ENCODE assay signal across 19 mouse cellular contexts in the genomic region with DNA sequence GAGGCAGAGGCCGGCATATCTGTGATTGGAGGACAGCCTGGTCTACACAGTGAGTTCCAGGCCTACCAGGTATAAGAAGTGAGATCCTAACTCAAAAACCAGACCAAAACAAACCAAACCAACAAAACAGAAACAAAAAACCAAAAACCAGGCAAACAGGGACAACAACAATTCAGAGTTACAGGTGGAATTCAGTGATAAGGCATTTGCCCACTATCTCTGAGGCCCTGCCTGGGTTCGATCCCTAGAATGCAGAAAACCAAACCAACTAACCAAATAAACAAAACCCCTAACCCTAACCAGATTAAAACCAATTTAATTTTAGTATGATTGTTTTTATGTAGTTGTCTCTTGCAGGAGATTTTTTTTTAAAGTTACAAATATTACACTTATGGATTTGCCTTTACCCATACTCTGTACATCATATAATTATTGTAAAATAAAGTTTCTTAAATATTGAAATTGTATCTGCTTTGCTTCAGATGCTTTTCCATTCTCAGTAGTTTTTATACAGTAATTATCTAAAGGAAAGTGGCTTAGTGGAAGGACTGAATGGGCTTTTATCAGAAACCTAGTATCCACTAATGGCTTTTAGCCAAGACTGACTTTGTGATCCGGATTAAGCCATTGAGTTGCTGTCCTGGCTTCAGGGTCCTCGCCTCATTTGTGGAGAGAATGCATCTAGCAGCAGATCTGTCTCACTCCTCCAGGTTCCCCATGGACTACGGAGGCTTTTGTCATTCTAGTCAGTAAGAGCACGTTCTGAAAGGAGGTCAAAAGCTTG. TPM values are rescaled to one million over a fixed set of nuclear protein-coding genes. Genes with fewer than 3 reads are reported as not detected.
DNase-seq lines count a peak whose midpoint lies in the region; ATAC-seq lines count a peak whose summit lies in the region.
"Had no signal": no experiment of that assay in that cellular context is flagged by ENCODE, and none has a peak within 500 bp of the region (broad histone marks: within the 10 kb centered on the region; RNA-seq: fewer than 3 reads in every experiment).

No protein-coding gene starts in this region.

- H3K4me2 ChIP-seq in midbrain, embryonic 14.5 days (ENCODE audit: low read length) = no peak overlapping the region
- H3K4me2 ChIP-seq in midbrain, embryonic 15.5 days = no peak overlapping the region
- H3K4me2 ChIP-seq in liver, embryonic 13.5 days = peak overlapping the region; percentile 55
- H3K4me2 ChIP-seq: forebrain, embryonic 13.5 days; heart, embryonic 15.5 days had no signal

- 49% methylated on average over 6 of the region's 6 CpGs for WGBS in heart, embryonic 10.5 days
- WGBS in midbrain, embryonic 14.5 days = 36% methylated on average over 6 of the region's 6 CpGs
- WGBS in midbrain, embryonic 15.5 days = 38% methylated on average over 6 of the region's 6 CpGs
- 32% methylated on average over 6 of the region's 6 CpGs for WGBS in liver, embryonic 13.5 days (ENCODE audit: insufficient replicate concordance)

- peaks cover 22% of the 10 kb centered on the region for H3K4me1 ChIP-seq in heart, embryonic 10.5 days
- peaks cover 12% of the 10 kb centered on the region; the same call in 1 of the 2 replicates for H3K4me1 ChIP-seq in midbrain, embryonic 14.5 days (ENCODE audit: control insufficient read depth, insufficient read depth, low read length)
- peaks cover 9% of the 10 kb centered on the region for H3K4me1 ChIP-seq in midbrain, embryonic 15.5 days
- peaks cover 73% of the 10 kb centered on the region for H3K4me1 ChIP-seq in liver, embryonic 13.5 days (replicated peaks)

- H3K9me3 ChIP-seq in heart, embryonic 10.5 days = no peaks in the 10 kb centered on the region
- no peaks in the 10 kb centered on the region for H3K9me3 ChIP-seq in midbrain, embryonic 14.5 days (ENCODE audit: control insufficient read depth, low read length)
- H3K9me3 ChIP-seq in midbrain, embryonic 15.5 days = no peaks in the 10 kb centered on the region
- no peaks in the 10 kb centered on the region for H3K9me3 ChIP-seq in liver, embryonic 13.5 days (replicated peaks)
- H3K9me3 ChIP-seq: forebrain, embryonic 13.5 days; G1E; heart, embryonic 15.5 days; megakaryocyte, embryonic 14.5 days had no signal

- H3K9ac ChIP-seq in midbrain, embryonic 14.5 days (replicated peaks; ENCODE audit: low read length) = no peak overlapping the region
- H3K9ac ChIP-seq in midbrain, embryonic 15.5 days = no peak overlapping the region
- peak overlapping the region; percentile 57 for H3K9ac ChIP-seq in liver, embryonic 13.5 days
- H3K9ac ChIP-seq: forebrain, embryonic 13.5 days; heart, embryonic 15.5 days had no signal

- H3K27me3 ChIP-seq in heart, embryonic 10.5 days (ENCODE audit: insufficient read depth, poor library complexity, severe bottlenecking) = no peaks in the 10 kb centered on the region
- no peaks in the 10 kb centered on the region for H3K27me3 ChIP-seq in midbrain, embryonic 14.5 days (ENCODE audit: control insufficient read depth, insufficient read depth, low read length)
- H3K27me3 ChIP-seq in midbrain, embryonic 15.5 days (replicated peaks) = no peaks in the 10 kb centered on the region
- no peaks in the 10 kb centered on the region for H3K27me3 ChIP-seq in liver, embryonic 13.5 days
- H3K27me3 ChIP-seq: forebrain, embryonic 13.5 days; heart, embryonic 15.5 days; megakaryocyte, embryonic 14.5 days had no signal

- H3K27ac ChIP-seq in heart, embryonic 10.5 days = peak overlapping the region; percentile 53; the same call in 1 of the 2 replicates
- no peak overlapping the region for H3K27ac ChIP-seq in midbrain, embryonic 14.5 days (replicated peaks; ENCODE audit: low read depth, low read length)
- H3K27ac ChIP-seq in midbrain, embryonic 15.5 days = no peak overlapping the region
- H3K27ac ChIP-seq in liver, embryonic 13.5 days = peak overlapping the region; percentile 100
- H3K27ac ChIP-seq: forebrain, embryonic 13.5 days; heart, embryonic 15.5 days had no signal

- no peaks in the 10 kb centered on the region for H3K36me3 ChIP-seq in heart, embryonic 10.5 days
- H3K36me3 ChIP-seq in midbrain, embryonic 14.5 days (ENCODE audit: control insufficient read depth, insufficient read depth, low read length) = no peaks in the 10 kb centered on the region
- H3K36me3 ChIP-seq in midbrain, embryonic 15.5 days (replicated peaks) = no peaks in the 10 kb centered on the region
- no peaks in the 10 kb centered on the region for H3K36me3 ChIP-seq in liver, embryonic 13.5 days
- H3K36me3 ChIP-seq: heart, embryonic 15.5 days had no signal

- no peak overlapping the region for H3K4me3 ChIP-seq in heart, embryonic 10.5 days
- H3K4me3 ChIP-seq in midbrain, embryonic 14.5 days (replicated peaks; ENCODE audit: low read depth, low read length) = no peak overlapping the region
- no peak overlapping the region for H3K4me3 ChIP-seq in midbrain, embryonic 15.5 days
- H3K4me3 ChIP-seq in liver, embryonic 13.5 days (replicated peaks) = no peak overlapping the region; the same call in 1 of the 2 replicates
- H3K4me3 ChIP-seq: forebrain, embryonic 13.5 days; heart, embryonic 15.5 days; megakaryocyte, embryonic 14.5 days had no signal

- ATAC-seq in midbrain, embryonic 14.5 days (ENCODE audit: low FRiP score, low TSS enrichment) = no peak
- no peak for ATAC-seq in midbrain, embryonic 15.5 days (replicated peaks)
- ATAC-seq in liver, embryonic 13.5 days (ENCODE audit: low read depth) = peak; percentile 37
- ATAC-seq: forebrain, embryonic 13.5 days had no signal

- no peak for DNase-seq in heart, embryonic 10.5 days (ENCODE audit: low spot score)
- DNase-seq in heart, adult 9 months (ENCODE audit: low spot score in 2 of 2) = no peak
- DNase-seq in midbrain, embryonic 14.5 days = peak; percentile 71
- peak; percentile 68 for DNase-seq in liver, embryonic 13.5 days
- DNase-seq in retina, postnatal 7 days (ENCODE audit: low read depth, low spot score) = peak; percentile 46
- DNase-seq in right cerebral cortex, postnatal 36 days (ENCODE audit: low spot score in 2 of 2) = no peak
- no peak for DNase-seq in cerebellum, adult 9-10 months
- DNase-seq: adrenal gland, postnatal 36 days; cerebellum, adult 2 months; gastrocnemius, postnatal 36 days; kidney, adult 11 months; lung, postnatal 10 days; spleen, adult 18-20 months; thymus, postnatal 4 days had no signal

RNA-seq across cellular contexts. Expression of gene Hectd1, which starts 12.9 kb away (rescaled TPM):
- 35.2 and 35.6 TPM in 2 replicates for polyA plus RNA-seq in heart, embryonic 10.5 days (2016; fragmentation: Nextera tagmentation; extraction: Ambion mirVana)
- polyA plus RNA-seq in midbrain, embryonic 14.5 days (2014; fragmentation: Nextera tagmentation; extraction: Ambion mirVana) = 41.9 and 47.5 TPM in 2 replicates
- polyA plus RNA-seq in midbrain, embryonic 15.5 days (2015; fragmentation: Nextera tagmentation; extraction: Ambion mirVana) = 39.3 and 40.8 TPM in 2 replicates
- 29.6 and 32.1 TPM in 2 replicates for polyA plus RNA-seq in liver, embryonic 13.5 days (2015; fragmentation: Nextera tagmentation; extraction: Ambion mirVana)

Comparison
In these comparisons a context has a peak if more than half of its experiments do, and no peak if none do; other contexts are left out.
1. DNase-seq: peak in midbrain, embryonic 14.5 days (single experiment), liver, embryonic 13.5 days (single experiment) and retina, postnatal 7 days (single experiment); none in heart, embryonic 10.5 days (single experiment), heart, adult 9 months (0 of 2), right cerebral cortex, postnatal 36 days (0 of 2) and cerebellum, adult 9-10 months (single experiment).
2. H3K27ac ChIP-seq: peak in heart, embryonic 10.5 days (single experiment) and liver, embryonic 13.5 days (single experiment); none in midbrain, embryonic 14.5 days (single experiment) and midbrain, embryonic 15.5 days (single experiment).